Mouse (Mus musculus): ENCODE measurements around the gene Birc3.
"Not testable (repeated sequence)": the region's sequence is repeated elsewhere in the genome, so short reads cannot be mapped to it uniquely, and the experiment has no call there.

Birc3 gene

GRCm38 (mm10) chr9:7872775-7873439, at the start of gene Birc3:
Gene Birc3 (minus strand): TSS chr9:7873186.
- in situ Hi-C loops (cut with MboI, MseI), result loop anchor here (5.0 to 10.0 kb wide), 2 partner anchors 41 to 108 kb away; partner anchors contain the start of gene Tmem123

GRCm38 (mm10) chr9:7914925-7915324, 41.9 kb upstream of the Birc3 start:
- in situ Hi-C loops (cut with MboI, MseI), result no loop called here

- in situ Hi-C loops (cut with MboI, MseI), result no loop called here
These were observed 41.5 kb upstream of the Birc3 start for GRCm38 (mm10) chr9:7914487-7914886.

GRCm38 (mm10) chr9:7913953-7914352, 41.0 kb upstream of the Birc3 start:
- in situ Hi-C loops (cut with MboI, MseI), result no loop called here

GRCm38 (mm10) chr9:7907351-7907985, 34.5 kb upstream of the Birc3 start:
- in situ Hi-C loops (cut with MboI, MseI), result no loop called here

GRCm38 (mm10) chr9:7906564-7906963, 33.6 kb upstream of the Birc3 start:
- in situ Hi-C loops (cut with MboI, MseI), result no loop called here

GRCm38 (mm10) chr9:7903825-7904224, 30.8 kb upstream of the Birc3 start:
- in situ Hi-C loops (cut with MboI, MseI), result no loop called here

- in situ Hi-C loops (cut with MboI, MseI), result no loop called here
These were observed 30.3 kb upstream of the Birc3 start for GRCm38 (mm10) chr9:7903262-7903661.

GRCm38 (mm10) chr9:7902311-7902710, 29.3 kb upstream of the Birc3 start:
- in situ Hi-C loops (cut with MboI, MseI), result no loop called here

GRCm38 (mm10) chr9:7900965-7901364, 28.0 kb upstream of the Birc3 start:
- in situ Hi-C loops (cut with MboI, MseI), result no loop called here

- in situ Hi-C loops (cut with MboI, MseI), result loop anchor here (5.0 kb wide), 1 partner anchor 185 kb away; no protein-coding TSS in a partner anchor
These were observed 24.5 kb upstream of the Birc3 start for GRCm38 (mm10) chr9:7897502-7897901.

- in situ Hi-C loops (cut with MboI, MseI), result not testable (repeated sequence)
These were observed 18.8 kb upstream of the Birc3 start for GRCm38 (mm10) chr9:7891796-7892195.

GRCm38 (mm10) chr9:7891177-7891576, 18.2 kb upstream of the Birc3 start:
- in situ Hi-C loops (cut with MboI, MseI), result no loop called here

- in situ Hi-C loops (cut with MboI, MseI), result no loop called here
These were observed 11.4 kb upstream of the Birc3 start for GRCm38 (mm10) chr9:7884346-7884745.

GRCm38 (mm10) chr9:7882304-7882865, 9.4 kb upstream of the Birc3 start:
- in situ Hi-C loops (cut with MboI, MseI), result no loop called here

GRCm38 (mm10) chr9:7873511-7874211, 675 bp upstream of the Birc3 start:
- in situ Hi-C loops (cut with MboI, MseI), result loop anchor here (5.0 to 10.0 kb wide), 2 partner anchors 41 to 109 kb away; partner anchors contain the start of gene Tmem123

- in situ Hi-C loops (cut with MboI, MseI), result loop anchor here (5.0 to 10.0 kb wide), 2 partner anchors 40 to 107 kb away; partner anchors contain the start of gene Tmem123
These were observed 777 bp downstream of the Birc3 start for GRCm38 (mm10) chr9:7872044-7872774.

- in situ Hi-C loops (cut with MboI, MseI), result loop anchor here (5.0 to 10.0 kb wide), 2 partner anchors 39 to 107 kb away; partner anchors contain the start of gene Tmem123
These were observed 1.5 kb downstream of the Birc3 start for GRCm38 (mm10) chr9:7871316-7872043.

- in situ Hi-C loops (cut with MboI, MseI), result loop anchor here (5.0 to 10.0 kb wide), 2 partner anchors 38 to 106 kb away; partner anchors contain the start of gene Tmem123
These were observed 2.2 kb downstream of the Birc3 start for GRCm38 (mm10) chr9:7870556-7871315.

All from regulatory T cell (primary cell).